Mouse (Mus musculus) forebrain, embryonic 12.5 days (tissue): ENCODE measurements around the gene Srsf12. TPM values are rescaled to one million over a fixed set of nuclear protein-coding genes. Genes with fewer than 3 reads are reported as not detected.

Source experiments
- polyA plus RNA-seq: library from polyadenylated mRNA; unstranded; fragments of >200 nt; fragmentation: Nextera tagmentation; extraction: Ambion mirVana; gene quantifications from 2 replicates; pipeline ENCODE4 v1.2.1, GENCODE M21; 2016

Srsf12 gene
- polyA plus RNA-seq, 1 experiment from 2014 or later, result 10.2 TPM

Other genes with a start within 250 kb of the Srsf12 start
- 31.2 and 31.8 TPM in 2 replicates for gene Rragd, start 226.0 kb upstream of the Srsf12 start, polyA plus RNA-seq
- gene Ube2j1, start 177.6 kb upstream of the Srsf12 start, polyA plus RNA-seq, result 50.5 and 51.9 TPM in 2 replicates
- 0.32 and 0.55 TPM in 2 replicates for gene Gabrr2, start 146.0 kb upstream of the Srsf12 start, polyA plus RNA-seq
- 0.13 TPM in 1 of 2 replicates, not detected in the other for gene Gabrr1, start 76.5 kb upstream of the Srsf12 start, polyA plus RNA-seq
- 1.8 and 2.3 TPM in 2 replicates for gene Pm20d2, start 19.3 kb upstream of the Srsf12 start, polyA plus RNA-seq
- gene Pnrc1, start 81.2 kb downstream of the Srsf12 start, polyA plus RNA-seq, result 95.5 and 99.5 TPM in 2 replicates
- 33.9 and 34.4 TPM in 2 replicates for gene Rngtt, start 101.3 kb downstream of the Srsf12 start, polyA plus RNA-seq